Mouse (Mus musculus): ENCODE measurements around the gene Fkbp8. TPM values are rescaled to one million over a fixed set of nuclear protein-coding genes. Genes with fewer than 3 reads are reported as not detected.

Gene Fkbp8
- polyA plus RNA-seq, 1 experiment from 2014 or later, result 313 TPM

Other genes with a start within 250 kb of the Fkbp8 start
- 70.4 and 73.0 TPM in 2 replicates for gene Homer3, start 244.9 kb upstream of the Fkbp8 start, polyA plus RNA-seq (2015; fragmentation: Nextera tagmentation; extraction: Ambion mirVana)
- gene Ddx49, start 225.2 kb upstream of the Fkbp8 start, polyA plus RNA-seq (2015; fragmentation: Nextera tagmentation; extraction: Ambion mirVana), result 46.0 and 48.0 TPM in 2 replicates
- 332 and 336 TPM in 2 replicates for gene Cope, start 225.2 kb upstream of the Fkbp8 start, polyA plus RNA-seq (2015; fragmentation: Nextera tagmentation; extraction: Ambion mirVana)
- 3.1 and 3.3 TPM in 2 replicates for gene Cers1, start 211.9 kb upstream of the Fkbp8 start, polyA plus RNA-seq (2015; fragmentation: Nextera tagmentation; extraction: Ambion mirVana)
- 1.0 TPM in 2 replicates for gene Gdf1, start 197.9 kb upstream of the Fkbp8 start, polyA plus RNA-seq (2015; fragmentation: Nextera tagmentation; extraction: Ambion mirVana)
- gene Upf1, start 174.4 kb upstream of the Fkbp8 start, polyA plus RNA-seq (2015; fragmentation: Nextera tagmentation; extraction: Ambion mirVana), result 17.3 and 19.6 TPM in 2 replicates
- 0.46 and 0.70 TPM in 2 replicates for gene Comp, start 154.2 kb upstream of the Fkbp8 start, polyA plus RNA-seq (2015; fragmentation: Nextera tagmentation; extraction: Ambion mirVana)
- gene Crtc1, start 88.1 kb upstream of the Fkbp8 start, polyA plus RNA-seq (2015; fragmentation: Nextera tagmentation; extraction: Ambion mirVana), result 14.2 and 17.6 TPM in 2 replicates
- 26.2 and 27.1 TPM in 2 replicates for gene Klhl26, start 50.8 kb upstream of the Fkbp8 start, polyA plus RNA-seq (2015; fragmentation: Nextera tagmentation; extraction: Ambion mirVana)
- gene Tmem59l, start 40.4 kb upstream of the Fkbp8 start, polyA plus RNA-seq (2015; fragmentation: Nextera tagmentation; extraction: Ambion mirVana), result 6.5 and 6.6 TPM in 2 replicates
- gene Crlf1, start 34.6 kb upstream of the Fkbp8 start, polyA plus RNA-seq (2015; fragmentation: Nextera tagmentation; extraction: Ambion mirVana), result 181 and 186 TPM in 2 replicates
- gene Rex1bd, start 21.0 kb upstream of the Fkbp8 start, polyA plus RNA-seq (2015; fragmentation: Nextera tagmentation; extraction: Ambion mirVana), result 120 and 122 TPM in 2 replicates
- gene Uba52, start 16.9 kb upstream of the Fkbp8 start, polyA plus RNA-seq (2015; fragmentation: Nextera tagmentation; extraction: Ambion mirVana), result 909 and 953 TPM in 2 replicates
- 50.0 and 54.4 TPM in 2 replicates for gene Kxd1, start 232 bp downstream of the Fkbp8 start, polyA plus RNA-seq (2015; fragmentation: Nextera tagmentation; extraction: Ambion mirVana)
- gene Ell, start 11.7 kb downstream of the Fkbp8 start, polyA plus RNA-seq (2015; fragmentation: Nextera tagmentation; extraction: Ambion mirVana), result 17.2 and 17.5 TPM in 2 replicates
- 134 TPM in 2 replicates for gene Isyna1, start 66.6 kb downstream of the Fkbp8 start, polyA plus RNA-seq (2015; fragmentation: Nextera tagmentation; extraction: Ambion mirVana)
- gene Ssbp4, start 81.1 kb downstream of the Fkbp8 start, polyA plus RNA-seq (2015; fragmentation: Nextera tagmentation; extraction: Ambion mirVana), result 111 and 122 TPM in 2 replicates
- gene Lrrc25, start 88.4 kb downstream of the Fkbp8 start, polyA plus RNA-seq (2015; fragmentation: Nextera tagmentation; extraction: Ambion mirVana), result 1.9 and 2.5 TPM in 2 replicates
- 0.31 and 0.45 TPM in 2 replicates for gene Gdf15, start 104.7 kb downstream of the Fkbp8 start, polyA plus RNA-seq (2015; fragmentation: Nextera tagmentation; extraction: Ambion mirVana)
- gene Pgpep1, start 132.7 kb downstream of the Fkbp8 start, polyA plus RNA-seq (2015; fragmentation: Nextera tagmentation; extraction: Ambion mirVana), result 38.5 and 47.7 TPM in 2 replicates
- 268 and 320 TPM in 2 replicates for gene Lsm4, start 145.5 kb downstream of the Fkbp8 start, polyA plus RNA-seq (2015; fragmentation: Nextera tagmentation; extraction: Ambion mirVana)
- 49.7 TPM in 2 replicates for gene Jund, start 171.2 kb downstream of the Fkbp8 start, polyA plus RNA-seq (2015; fragmentation: Nextera tagmentation; extraction: Ambion mirVana)
- gene Iqcn, start 175.7 kb downstream of the Fkbp8 start, polyA plus RNA-seq (2015; fragmentation: Nextera tagmentation; extraction: Ambion mirVana), result 0.02 TPM in 1 of 2 replicates, not detected in the other
- gene Gm3336, start 190.8 kb downstream of the Fkbp8 start, polyA plus RNA-seq (2015; fragmentation: Nextera tagmentation; extraction: Ambion mirVana), result not detected in 2 replicates
- gene Pde4c, start 196.0 kb downstream of the Fkbp8 start, polyA plus RNA-seq (2015; fragmentation: Nextera tagmentation; extraction: Ambion mirVana), result 0.08 and 0.16 TPM in 2 replicates
- 12.8 and 12.9 TPM in 2 replicates for gene Rab3a, start 227.0 kb downstream of the Fkbp8 start, polyA plus RNA-seq (2015; fragmentation: Nextera tagmentation; extraction: Ambion mirVana)
- gene Mpv17l2, start 233.2 kb downstream of the Fkbp8 start, polyA plus RNA-seq (2015; fragmentation: Nextera tagmentation; extraction: Ambion mirVana), result 35.4 and 36.2 TPM in 2 replicates
- 56.1 and 56.8 TPM in 2 replicates for gene Pik3r2, start 249.0 kb downstream of the Fkbp8 start, polyA plus RNA-seq (2015; fragmentation: Nextera tagmentation; extraction: Ambion mirVana)